Mouse (Mus musculus) heart, embryonic 11.5 days (tissue): ENCODE measurements around the gene Ptgs1. TPM values are rescaled to one million over a fixed set of nuclear protein-coding genes. Genes with fewer than 3 reads are reported as not detected.

Experiments used
- ATAC-seq: fragments of 200-750 bp; cut with Nextera tagmentation; replicated peaks from 2 replicates; pipeline ENCODE4 v1.8.0; 2017; ENCODE audit warnings: moderate library complexity; ENCODE audit not compliant: insufficient number of reproducible peaks, low FRiP score, low TSS enrichment
- H3K27ac ChIP-seq: fragments of 300-500 bp; sonication (generic); 2 replicates; pipeline ENCODE4 v1.5.1; 2014; ENCODE audit warnings: mild to moderate bottlenecking, low read depth, low read length
- H3K27me3 ChIP-seq: fragments of 300-500 bp; sonication (generic); 2 replicates; pipeline ENCODE4 v1.6.1; 2014; ENCODE audit warnings: mild to moderate bottlenecking, low read length, mixed read lengths; ENCODE audit not compliant: control insufficient read depth, insufficient read depth
- H3K36me3 ChIP-seq: fragments of 300-500 bp; sonication (generic); 2 replicates; pipeline ENCODE4 v1.6.1; 2014; ENCODE audit warnings: mild to moderate bottlenecking, low read length, moderate library complexity, mixed read lengths; ENCODE audit not compliant: control insufficient read depth, insufficient read depth
- H3K4me1 ChIP-seq: fragments of 300-500 bp; sonication (generic); 2 replicates; pipeline ENCODE4 v1.6.1; 2014; ENCODE audit warnings: low read length; ENCODE audit not compliant: control insufficient read depth, insufficient read depth
- H3K4me2 ChIP-seq: fragments of 300-500 bp; sonication (generic); 2 replicates; pipeline ENCODE4 v1.6.1; 2014; ENCODE audit warnings: mild to moderate bottlenecking, moderate library complexity
- H3K4me3 ChIP-seq: fragments of 300-500 bp; sonication (generic); 2 replicates; pipeline ENCODE4 v1.5.1; 2014; ENCODE audit warnings: low read depth, low read length
- H3K9ac ChIP-seq: fragments of 300-500 bp; sonication (generic); 2 replicates; pipeline ENCODE4 v1.6.1; 2014; ENCODE audit warnings: mild to moderate bottlenecking, low read depth, low read length, moderate library complexity
- H3K9me3 ChIP-seq: fragments of 300-500 bp; sonication (generic); replicated peaks from 2 replicates; pipeline ENCODE4 v1.6.1; 2016; ENCODE audit warnings: low read length; ENCODE audit not compliant: control insufficient read depth
- WGBS: fragments of 180-500 bp; shearing (Covaris S2); extraction: QIAGEN DNeasy Blood & Tissue Kit; methylation state at CpG from one replicate; pipeline ENCODE4 v1.1.7; 2014; ENCODE audit not compliant: insufficient replicate concordance; 5-methylcytosine and 5-hydroxymethylcytosine counted together
- polyA plus RNA-seq: library from polyadenylated mRNA; unstranded; fragments of >200 nt; fragmentation: Nextera tagmentation; extraction: Ambion mirVana; gene quantifications from 2 replicates; pipeline ENCODE4 v1.2.1, GENCODE M21; 2014

The Ptgs1 gene
- polyA plus RNA-seq, 1 experiment from 2014 or later: 19.4 TPM

DNA sequence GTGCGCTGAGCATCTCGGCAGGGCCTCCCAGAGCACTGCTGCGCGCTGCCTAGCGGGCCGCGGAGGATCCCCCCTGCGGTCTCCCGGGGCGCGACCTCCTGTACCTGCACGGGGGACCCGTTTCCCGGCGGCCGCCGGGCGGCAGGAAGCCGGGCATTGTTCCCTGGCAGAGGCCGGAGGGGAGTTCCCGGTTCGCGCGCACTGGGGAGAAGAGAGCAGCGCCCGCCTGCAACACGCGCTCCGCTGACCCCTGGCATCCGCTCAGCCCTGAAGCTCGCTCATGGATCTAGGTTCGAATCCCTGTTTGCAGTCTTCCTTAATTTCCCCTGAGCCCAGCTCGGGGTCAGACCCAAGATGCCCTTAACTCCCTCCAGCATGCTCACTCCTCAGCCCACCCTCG lies 19.4 kb upstream of the Ptgs1 start:
- Histone ChIP-seq H3K4me3 (peak overlapping the region; percentile 24), H3K27ac (no peak overlapping the region), H3K9ac (peak overlapping the region; percentile 1; the same call in 1 of the 2 replicates), H3K9me3 (no peaks in the 10 kb centered on the region), H3K36me3 (no peaks in the 10 kb centered on the region), H3K4me1 (peaks cover 14% of the 10 kb centered on the region), H3K27me3 (peaks cover 32% of the 10 kb centered on the region), H3K4me2 (peak overlapping the region; percentile 54)
- 2% methylated on average over 32 of the region's 34 CpGs for WGBS
- ATAC-seq: no peak

GRCm38 (mm10) chr2:36211785-36212184 lies 18.4 kb upstream of the Ptgs1 start:
- Histone ChIP-seq H3K4me2 (no peak overlapping the region), H3K27ac (no peak overlapping the region), H3K9me3 (no peaks in the 10 kb centered on the region), H3K4me1 (peaks cover 23% of the 10 kb centered on the region), H3K27me3 (peaks cover 32% of the 10 kb centered on the region), H3K4me3 (no peak overlapping the region), H3K36me3 (no peaks in the 10 kb centered on the region), H3K9ac (no peak overlapping the region)
- WGBS: 41% methylated on average over 7 of the region's 7 CpGs
- no peak for ATAC-seq

GRCm38 (mm10) chr2:36213108-36213507 lies 17.1 kb upstream of the Ptgs1 start:
- Histone ChIP-seq H3K27me3 (peaks cover 32% of the 10 kb centered on the region), H3K27ac (no peak overlapping the region), H3K36me3 (no peaks in the 10 kb centered on the region), H3K9ac (no peak overlapping the region), H3K4me1 (peaks cover 36% of the 10 kb centered on the region), H3K4me3 (no peak overlapping the region), H3K4me2 (0 out of 2 replicates have a peak overlapping the region, but pooled peaks have one; percentile 5), H3K9me3 (no peaks in the 10 kb centered on the region)
- ATAC-seq: 0 out of 2 replicates have a peak, but pooled peaks have one; percentile 13
- 34% methylated on average over 7 of the region's 7 CpGs for WGBS

GRCm38 (mm10) chr2:36214023-36214422 lies 16.2 kb upstream of the Ptgs1 start:
- Histone ChIP-seq H3K4me3 (no peak overlapping the region), H3K27me3 (peaks cover 29% of the 10 kb centered on the region), H3K4me2 (peak overlapping the region; percentile 31), H3K9me3 (no peaks in the 10 kb centered on the region), H3K27ac (no peak overlapping the region), H3K36me3 (no peaks in the 10 kb centered on the region), H3K4me1 (peaks cover 36% of the 10 kb centered on the region), H3K9ac (no peak overlapping the region)
- 7% methylated on average over 8 of the region's 8 CpGs for WGBS
- peak; percentile 40; the same call in 1 of the 2 replicates for ATAC-seq

DNA sequence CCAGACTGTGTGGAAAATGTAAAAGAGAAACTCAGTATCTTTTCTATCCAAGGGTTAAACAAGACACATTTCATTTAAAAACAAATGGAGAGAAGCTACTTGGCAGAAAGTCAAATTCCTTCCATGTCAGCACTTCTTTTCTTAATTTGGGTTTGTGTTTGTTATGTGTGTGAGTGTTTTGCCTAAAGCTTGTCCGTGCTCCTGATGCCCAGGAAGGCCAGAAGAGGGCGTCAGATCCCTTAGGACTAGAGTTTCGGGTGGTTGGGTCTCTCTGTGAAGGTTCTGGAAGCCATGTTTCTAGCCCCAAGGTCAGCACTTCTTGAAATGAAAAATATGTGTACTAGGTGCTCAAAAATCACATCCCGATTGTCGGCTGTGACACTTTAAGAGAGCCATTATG lies 15.8 kb upstream of the Ptgs1 start:
- 63% methylated on average over 5 of the region's 5 CpGs for WGBS
- H3K36me3 ChIP-seq: no peaks in the 10 kb centered on the region
- peaks cover 36% of the 10 kb centered on the region for H3K4me1 ChIP-seq
- H3K4me2 ChIP-seq: peak overlapping the region; percentile 31
- H3K9me3 ChIP-seq: no peaks in the 10 kb centered on the region
- H3K27me3 ChIP-seq: peaks cover 25% of the 10 kb centered on the region
- no peak for ATAC-seq
- H3K9ac ChIP-seq: no peak overlapping the region
- no peak overlapping the region for H3K4me3 ChIP-seq
- no peak overlapping the region for H3K27ac ChIP-seq

GRCm38 (mm10) chr2:36215203-36215739 lies 15.0 kb upstream of the Ptgs1 start:
- H3K27ac ChIP-seq: no peak overlapping the region
- peaks cover 16% of the 10 kb centered on the region for H3K27me3 ChIP-seq
- WGBS: 88% methylated on average over 5 of the region's 5 CpGs
- no peak overlapping the region for H3K4me3 ChIP-seq
- no peaks in the 10 kb centered on the region for H3K36me3 ChIP-seq
- peaks cover 36% of the 10 kb centered on the region for H3K4me1 ChIP-seq
- no peak for ATAC-seq
- no peak overlapping the region for H3K4me2 ChIP-seq
- no peak overlapping the region for H3K9ac ChIP-seq
- no peaks in the 10 kb centered on the region for H3K9me3 ChIP-seq

- Histone ChIP-seq H3K9ac (no peak overlapping the region), H3K27me3 (peaks cover 4% of the 10 kb centered on the region), H3K4me3 (no peak overlapping the region), H3K4me2 (peak overlapping the region; percentile 23), H3K36me3 (no peaks in the 10 kb centered on the region), H3K4me1 (peaks cover 31% of the 10 kb centered on the region), H3K27ac (peak overlapping the region; percentile 29; the same call in 1 of the 2 replicates), H3K9me3 (no peaks in the 10 kb centered on the region)
- ATAC-seq: no peak
Measured at GRCm38 (mm10) chr2:36216546-36216945, 13.7 kb upstream of the Ptgs1 start.

DNA sequence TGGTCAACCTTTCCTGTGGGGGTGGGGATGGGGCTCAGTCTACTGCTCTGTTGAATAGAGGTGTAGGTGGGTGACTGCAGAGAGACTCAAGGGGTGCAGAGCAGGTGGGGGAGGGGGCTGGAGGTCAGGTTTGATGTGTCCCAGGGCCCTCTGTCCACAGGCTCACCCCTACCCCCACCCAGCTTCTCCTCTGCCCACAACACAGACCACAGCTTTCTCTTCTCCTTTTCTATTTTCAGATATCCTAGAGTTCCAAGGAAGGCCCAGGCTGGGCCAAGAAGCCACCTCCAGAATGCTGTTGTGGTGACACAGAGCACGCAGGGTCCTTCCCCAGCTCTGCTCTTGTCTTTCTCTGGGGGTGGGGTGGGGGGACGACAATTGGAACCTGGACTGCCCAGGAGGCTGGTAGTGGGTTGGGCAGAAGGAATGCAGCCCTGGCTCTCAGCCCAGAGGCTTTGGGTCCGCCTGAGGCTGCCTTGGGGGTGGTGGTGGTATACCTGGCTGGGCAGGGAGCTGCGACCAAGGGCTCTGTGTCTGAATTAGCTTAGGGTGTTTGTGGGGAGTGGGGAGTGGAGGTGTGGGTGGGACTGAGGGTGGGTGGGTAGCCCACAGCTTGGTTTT lies 13.2 kb upstream of the Ptgs1 start:
- Histone ChIP-seq H3K9me3 (no peaks in the 10 kb centered on the region), H3K27me3 (no peaks in the 10 kb centered on the region), H3K36me3 (no peaks in the 10 kb centered on the region), H3K4me1 (peaks cover 31% of the 10 kb centered on the region), H3K9ac (no peak overlapping the region), H3K4me3 (no peak overlapping the region), H3K27ac (peak overlapping the region; percentile 29; the same call in 1 of the 2 replicates), H3K4me2 (peak overlapping the region; percentile 23)
- WGBS: 32% methylated on average over 4 of the region's 4 CpGs
- no peak for ATAC-seq
